Mouse (Mus musculus) left cerebral cortex, postnatal 36 days (tissue): ENCODE results near the gene Myo1d. TPM values are rescaled to one million over a fixed set of nuclear protein-coding genes. Genes with fewer than 3 reads are reported as not detected.

ENCODE experiments used
- DNase-seq, 2 experiments: peaks; one replicate each; pipeline ENCODE4 v3.0.0; 2021 to 2022; ENCODE audit warnings: low spot score in 2 of 2, mixed read lengths in 1 of 2
- intact Hi-C: fragments of 180-260 bp; cut with DNase I; formaldehyde crosslinking; loops from one replicate; pipeline ENCODE4 v1.15.1; 2025
- total RNA-seq, 2 experiments: library from RNA; stranded (reverse); gene quantifications; 2 replicates each; pipeline ENCODE4 v1.2.3; 2021

The Myo1d gene
- total RNA-seq, 2 experiments from 2014 or later, result 6.5 to 7.0 TPM

GRCm38 (mm10) chr11:80575794-80576193 lies 204.0 kb downstream of the Myo1d start:
- no peak for DNase-seq
- intact Hi-C loops, result no loop called here

DNA sequence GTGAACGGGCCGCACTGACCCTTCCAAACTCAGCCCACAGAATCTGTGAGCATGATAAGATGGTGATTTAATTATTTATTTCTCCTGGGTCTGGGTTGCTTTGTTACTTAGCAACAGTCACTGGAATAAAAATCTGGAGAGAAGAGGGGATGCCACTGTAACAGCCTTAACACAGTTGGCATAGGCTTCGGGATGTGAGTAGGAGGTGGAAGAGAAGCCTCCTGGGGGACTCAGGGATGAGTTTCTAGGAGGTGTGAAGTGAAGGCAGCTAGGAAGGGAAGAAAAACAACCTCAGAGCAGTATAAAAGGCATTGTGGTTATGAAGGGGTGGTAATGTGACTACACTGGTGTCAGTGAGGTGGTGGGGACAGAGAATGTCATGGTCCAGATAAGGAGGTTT lies 213.5 kb downstream of the Myo1d start:
- intact Hi-C loops, result loop anchor here (5.0 kb wide), 1 partner anchor 36 kb away; no protein-coding TSS in a partner anchor
- DNase-seq, result peak; percentile 51 to 62

GRCm38 (mm10) chr11:80564975-80565965 lies 214.6 kb downstream of the Myo1d start:
- DNase-seq, result no peak
- intact Hi-C loops, result loop anchor here (5.0 kb wide), 1 partner anchor 37 kb away; no protein-coding TSS in a partner anchor

- no peak for DNase-seq
- intact Hi-C loops, result no loop called here
These were observed 217.3 kb downstream of the Myo1d start for GRCm38 (mm10) chr11:80562479-80562878.

GRCm38 (mm10) chr11:80560770-80561169 lies 219.1 kb downstream of the Myo1d start:
- DNase-seq, result no peak
- intact Hi-C loops, result no loop called here

- intact Hi-C loops, result loop anchor here (2.0 kb wide), 1 partner anchor 71 kb away; no protein-coding TSS in a partner anchor
- DNase-seq, result peak; percentile 50 to 57
These were observed 224.4 kb downstream of the Myo1d start for GRCm38 (mm10) chr11:80555416-80555815.

- no peak for DNase-seq
- intact Hi-C loops, result no loop called here
These were observed 226.8 kb downstream of the Myo1d start for GRCm38 (mm10) chr11:80553046-80553445.

- DNase-seq, result no peak
- intact Hi-C loops, result no loop called here
These were observed 228.2 kb downstream of the Myo1d start for GRCm38 (mm10) chr11:80551634-80552033.

DNA sequence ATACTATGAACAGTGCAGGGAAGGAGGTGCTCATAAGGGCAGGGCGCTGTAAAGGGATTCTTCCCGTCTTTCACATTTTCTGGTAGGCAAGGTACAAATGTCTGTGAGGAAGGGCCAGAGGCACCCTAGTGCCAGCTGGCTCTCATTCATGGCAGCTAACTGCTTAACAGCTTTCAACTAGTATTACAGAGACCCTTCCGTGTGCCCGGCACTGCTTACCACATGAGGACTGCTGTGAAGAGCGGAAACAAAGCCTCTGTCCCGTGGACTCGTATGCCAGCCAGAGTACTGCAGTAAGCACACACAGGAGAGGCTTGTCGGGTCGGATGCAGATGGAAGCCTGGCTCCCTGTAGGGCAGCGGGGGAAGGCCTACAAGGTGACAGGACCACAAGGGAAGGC lies 229.6 kb downstream of the Myo1d start:
- intact Hi-C loops, result no loop called here
- DNase-seq, result no peak

- no peak for DNase-seq
- intact Hi-C loops, result no loop called here
These were observed 230.0 kb downstream of the Myo1d start for GRCm38 (mm10) chr11:80549854-80550253.

GRCm38 (mm10) chr11:80546233-80546632 lies 233.6 kb downstream of the Myo1d start:
- no peak for DNase-seq
- intact Hi-C loops, result no loop called here

DNA sequence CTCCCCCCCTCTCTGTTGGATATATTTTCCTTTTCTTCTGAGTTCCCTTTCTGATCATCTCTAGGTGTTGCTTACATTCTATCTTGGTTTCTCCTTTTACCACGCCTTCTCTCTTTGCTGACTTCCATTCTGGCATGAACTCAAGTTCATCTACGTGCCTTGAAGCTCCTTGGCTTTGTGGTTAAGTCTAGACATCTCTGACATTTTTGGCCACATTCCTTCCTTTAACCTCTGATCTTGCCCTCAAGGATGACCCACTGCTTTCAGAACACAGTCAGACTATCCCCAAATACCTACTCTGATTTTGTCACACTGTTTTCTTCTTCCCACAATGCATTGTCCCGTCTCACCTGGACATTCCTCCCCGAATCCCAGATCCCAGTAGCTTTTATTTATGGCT lies 240.8 kb downstream of the Myo1d start:
- DNase-seq, result no peak
- intact Hi-C loops, result no loop called here

DNA sequence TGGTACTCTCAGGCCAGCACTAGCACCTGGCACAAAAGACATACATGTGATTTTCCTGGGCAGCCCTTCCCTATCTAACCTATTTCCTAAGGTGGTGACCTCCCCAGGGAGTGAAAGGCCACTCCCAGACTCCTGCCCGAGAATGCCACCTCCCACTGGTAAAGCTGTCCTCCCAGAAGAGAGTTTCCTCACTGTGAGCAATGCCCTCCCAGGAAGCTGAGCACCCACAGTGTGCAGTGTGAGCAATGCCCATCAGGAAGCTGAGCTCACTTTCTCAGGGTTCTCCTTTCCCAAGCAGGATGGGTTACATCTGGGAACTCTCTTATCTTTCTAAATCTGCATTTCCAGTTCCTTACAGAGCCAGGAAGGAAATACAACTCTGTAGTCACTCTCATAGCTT lies 246.9 kb downstream of the Myo1d start:
- DNase-seq, result no peak
- intact Hi-C loops, result no loop called here

DNA sequence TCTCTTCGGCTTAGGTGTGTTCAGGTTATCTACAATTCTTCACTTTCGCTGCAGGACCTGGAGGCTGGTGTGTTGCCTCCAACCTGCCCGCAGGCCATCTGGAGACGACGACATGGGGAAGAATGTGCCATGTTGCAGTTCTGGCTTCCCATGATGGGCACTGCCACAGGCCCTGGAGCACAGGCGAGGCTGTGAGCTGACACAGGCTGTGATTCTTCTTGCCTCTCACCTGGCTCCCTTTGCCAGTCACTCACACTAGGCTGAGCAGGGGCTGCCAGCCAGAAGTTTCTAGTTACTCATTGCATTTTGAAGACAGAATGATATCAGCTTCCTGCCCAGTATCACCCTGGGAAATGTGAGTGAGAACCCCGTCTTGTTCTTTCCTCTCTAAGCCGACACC lies 250.7 kb downstream of the Myo1d start:
- no peak for DNase-seq
- intact Hi-C loops, result no loop called here

GRCm38 (mm10) chr11:80527697-80528096 lies 252.1 kb downstream of the Myo1d start:
- no peak for DNase-seq
- intact Hi-C loops, result no loop called here

DNA sequence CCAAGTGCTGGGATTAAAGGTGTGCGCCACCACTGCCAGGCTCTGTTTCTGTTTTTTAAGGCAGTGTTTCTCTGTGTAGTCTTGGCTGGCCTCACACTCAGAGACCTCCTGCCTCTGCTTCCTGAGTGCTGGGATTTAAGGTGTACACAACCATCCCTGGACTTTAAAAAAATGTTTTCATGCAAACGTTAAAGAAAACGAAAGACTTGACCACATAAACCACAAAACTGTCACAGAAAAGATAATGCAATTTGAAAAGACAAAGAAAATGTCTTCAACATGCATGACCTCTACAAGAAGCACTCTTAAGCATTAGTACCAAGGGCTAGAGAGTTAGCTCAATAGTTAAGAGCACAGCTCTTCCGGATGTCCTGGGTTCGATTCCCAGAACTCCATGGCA lies 255.6 kb downstream of the Myo1d start:
- no peak for DNase-seq
- intact Hi-C loops, result no loop called here

DNA sequence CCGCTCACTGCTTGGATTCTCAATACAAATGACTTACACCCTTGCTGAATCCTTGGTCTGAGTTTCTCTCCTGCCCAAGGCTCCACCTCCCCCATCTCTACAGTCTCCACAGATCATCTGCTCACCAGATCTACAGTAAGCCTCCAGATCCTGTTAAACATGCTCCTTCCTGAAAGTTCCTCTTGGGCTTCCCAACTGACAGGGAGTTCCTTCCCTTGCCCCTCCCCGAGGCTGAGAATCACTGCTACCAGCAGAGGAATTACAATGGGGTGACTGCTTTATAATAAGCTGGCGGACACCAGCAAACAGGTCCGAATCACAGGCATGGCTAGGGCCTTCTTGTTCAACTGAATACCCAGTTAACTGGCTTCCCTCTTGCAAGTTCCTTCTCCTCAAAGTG lies 256.4 kb downstream of the Myo1d start:
- intact Hi-C loops, result no loop called here
- DNase-seq, result no peak

GRCm38 (mm10) chr11:80522852-80523251 lies 257.0 kb downstream of the Myo1d start:
- intact Hi-C loops, result no loop called here

GRCm38 (mm10) chr11:80521148-80521547 lies 258.7 kb downstream of the Myo1d start:
- intact Hi-C loops, result no loop called here

More at GRCm38 (mm10) chr11:80522852-80523251, 257.0 kb downstream of the Myo1d start:
- DNase-seq, result no peak

DNA sequence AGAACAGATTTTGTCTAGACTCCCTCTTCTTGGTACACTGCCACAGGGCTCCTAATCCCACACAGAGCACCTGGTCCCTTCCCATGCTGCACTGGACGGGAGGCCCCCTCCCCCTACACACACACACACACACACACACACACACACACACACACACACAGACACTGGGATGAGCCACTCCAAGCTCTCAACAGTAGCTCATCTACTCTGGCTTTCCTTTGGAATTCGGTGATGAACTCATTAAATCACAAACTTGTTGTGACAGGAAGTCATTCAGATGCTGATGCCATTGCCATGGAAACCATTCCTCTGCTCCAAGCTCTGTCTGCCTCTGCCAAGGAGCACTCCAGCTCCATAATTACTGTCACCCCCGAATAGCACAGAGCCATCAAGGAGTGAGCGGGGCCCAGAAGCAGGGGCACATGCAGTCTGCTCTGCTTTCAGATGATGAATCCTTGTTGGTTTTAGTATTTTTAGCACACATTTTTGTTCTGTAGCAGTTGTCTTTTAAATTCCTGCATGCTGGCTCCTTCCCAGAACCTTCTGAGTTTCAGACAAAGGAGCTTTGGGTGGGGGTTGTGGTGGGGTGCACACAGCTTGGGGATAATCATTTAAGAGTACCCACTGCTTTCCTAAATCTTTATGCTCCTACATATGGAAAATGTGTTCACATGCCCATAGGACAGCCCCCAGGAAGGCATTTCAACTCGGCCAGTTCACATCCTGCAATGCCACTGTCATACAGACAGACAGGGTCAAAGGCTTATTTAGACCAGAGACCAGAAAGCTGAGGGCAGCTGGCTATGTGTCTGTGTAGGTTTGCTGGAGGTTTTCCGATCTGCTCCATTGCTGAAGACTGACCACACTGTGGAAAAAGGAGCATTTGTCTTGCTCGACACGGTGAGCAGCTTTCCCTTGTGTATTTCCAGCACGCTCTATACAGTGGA lies 261.1 kb downstream of the Myo1d start:
- DNase-seq, result peak; percentile 62 to 66
- intact Hi-C loops, result loop anchor here (5.0 kb wide), 1 partner anchor 36 kb away; no protein-coding TSS in a partner anchor

More at GRCm38 (mm10) chr11:80521148-80521547, 258.7 kb downstream of the Myo1d start:
- no peak for DNase-seq
